Mouse (Mus musculus) thymus, postnatal 0 days (tissue): Measurements from ENCODE around the gene Bsnd. TPM values are rescaled to one million over a fixed set of nuclear protein-coding genes. Genes with fewer than 3 reads are reported as not detected.

Experiments used
- polyA plus RNA-seq: library from polyadenylated mRNA; unstranded; fragments of >200 nt; fragmentation: Nextera tagmentation; extraction: Ambion mirVana; gene quantifications from 2 replicates; pipeline ENCODE4 v1.2.1, GENCODE M21; 2015

The Bsnd gene
- polyA plus RNA-seq, 1 experiment from 2014 or later, result 0.16 TPM

Other genes starting within 250 kb of the Bsnd start
- 10.9 and 15.3 TPM in 2 replicates for gene Usp24, start 176.1 kb downstream of the Bsnd start, polyA plus RNA-seq
- 0.68 and 1.1 TPM in 2 replicates for gene Pcsk9, start 28.0 kb downstream of the Bsnd start, polyA plus RNA-seq
- 7.2 and 7.8 TPM in 2 replicates for gene Dhcr24, start 68.8 kb upstream of the Bsnd start, polyA plus RNA-seq
- gene Lexm, start 125.0 kb upstream of the Bsnd start, polyA plus RNA-seq, result 0.15 TPM in 1 of 2 replicates, not detected in the other
- 0.17 and 0.43 TPM in 2 replicates for gene Ttc22, start 130.1 kb upstream of the Bsnd start, polyA plus RNA-seq
- gene Pars2, start 158.8 kb upstream of the Bsnd start, polyA plus RNA-seq, result 12.7 and 13.9 TPM in 2 replicates
- 61.4 TPM in 2 replicates for gene Ttc4, start 186.7 kb upstream of the Bsnd start, polyA plus RNA-seq
- gene Mroh7, start 238.6 kb upstream of the Bsnd start, polyA plus RNA-seq, result not detected in 2 replicates
- 0.21 and 0.22 TPM in 2 replicates for gene Fam151a, start 241.6 kb upstream of the Bsnd start, polyA plus RNA-seq